Mouse (Mus musculus) limb, embryonic 13.5 days (tissue): Measurements from ENCODE around the gene Egfr. TPM values are rescaled to one million over a fixed set of nuclear protein-coding genes. Genes with fewer than 3 reads are reported as not detected.

Experiments used
- ATAC-seq: fragments of 200-750 bp; cut with Nextera tagmentation; 2 replicates; pipeline ENCODE4 v1.8.0; 2017; ENCODE audit warnings: low read depth, moderate number of reproducible peaks, moderate TSS enrichment; ENCODE audit not compliant: low FRiP score
- H3K27ac ChIP-seq: fragments of 300-500 bp; sonication (generic); 2 replicates; pipeline ENCODE4 v1.5.1; 2015; ENCODE audit warnings: inconsistent platforms, mild to moderate bottlenecking, moderate library complexity
- H3K27me3 ChIP-seq: fragments of 300-500 bp; sonication (generic); 2 replicates; pipeline ENCODE4 v1.6.1; 2015; ENCODE audit warnings: mild to moderate bottlenecking, inconsistent platforms
- H3K36me3 ChIP-seq: fragments of 300-500 bp; sonication (generic); 2 replicates; pipeline ENCODE4 v1.6.1; 2015; ENCODE audit warnings: inconsistent platforms, mild to moderate bottlenecking, moderate library complexity
- H3K4me1 ChIP-seq: fragments of 300-500 bp; sonication (generic); 2 replicates; pipeline ENCODE4 v1.6.1; 2015; ENCODE audit warnings: inconsistent platforms
- H3K4me2 ChIP-seq: fragments of 300-500 bp; sonication (generic); replicated peaks from 2 replicates; pipeline ENCODE4 v1.6.1; 2015; ENCODE audit warnings: inconsistent platforms, mild to moderate bottlenecking, moderate library complexity
- H3K4me3 ChIP-seq: fragments of 300-500 bp; sonication (generic); 2 replicates; pipeline ENCODE4 v1.5.1; 2015; ENCODE audit warnings: moderate library complexity, mild to moderate bottlenecking, inconsistent platforms
- H3K9ac ChIP-seq: fragments of 300-500 bp; sonication (generic); 2 replicates; pipeline ENCODE4 v1.6.1; 2015; ENCODE audit warnings: mild to moderate bottlenecking, inconsistent platforms
- H3K9me3 ChIP-seq: fragments of 300-500 bp; sonication (generic); 2 replicates; pipeline ENCODE4 v1.6.1; 2016; ENCODE audit warnings: inconsistent platforms
- WGBS: fragments of 180-500 bp; shearing (Covaris S2); methylation state at CpG from one replicate; pipeline ENCODE4 v1.1.7; 2015; 5-methylcytosine and 5-hydroxymethylcytosine counted together
- polyA plus RNA-seq: library from polyadenylated mRNA; unstranded; fragments of >200 nt; fragmentation: Nextera tagmentation; extraction: Ambion mirVana; gene quantifications from 2 replicates; pipeline ENCODE4 v1.2.1, GENCODE M21; 2015

The Egfr gene
- polyA plus RNA-seq, 1 experiment from 2014 or later = 16.4 TPM

DNA sequence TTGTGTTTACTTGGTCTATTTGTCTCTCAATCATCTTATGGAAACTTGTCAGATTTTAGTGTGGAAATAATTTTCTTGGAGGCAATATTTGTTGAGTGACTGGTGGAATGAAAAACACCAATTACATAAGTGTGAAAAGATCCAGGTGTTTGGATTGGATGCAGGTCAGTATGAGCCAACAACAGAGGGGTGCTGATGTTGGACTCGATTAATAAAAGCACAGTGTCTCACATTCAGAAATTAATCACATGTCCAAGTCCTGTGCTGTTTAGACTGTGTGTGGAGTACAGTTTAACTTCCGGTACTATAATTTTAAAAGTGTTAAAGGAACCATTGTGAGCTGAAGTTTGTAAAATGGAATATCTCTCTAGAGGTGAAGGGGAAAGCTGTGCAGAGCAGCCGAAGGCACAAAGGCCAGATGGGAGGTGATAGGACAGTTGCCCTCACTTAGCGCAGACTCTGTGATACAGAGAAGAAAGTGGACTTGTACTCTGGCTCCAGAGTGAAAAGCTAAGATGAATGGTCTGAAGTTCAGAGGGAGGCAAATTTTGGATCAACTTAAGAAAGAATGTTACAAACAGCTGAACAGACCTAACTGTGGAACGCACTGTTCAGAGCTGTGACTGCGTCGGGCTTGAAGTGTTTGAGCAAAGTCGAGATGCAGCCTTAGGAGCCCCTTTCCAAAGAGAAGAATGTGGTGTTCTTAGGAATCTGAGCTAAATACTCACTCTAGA is 32.1 kb downstream of the Egfr start:
- Histone ChIP-seq H3K27ac (peak overlapping the region; percentile 48), H3K27me3 (no peaks in the 10 kb centered on the region), H3K4me3 (no peak overlapping the region), H3K9me3 (no peaks in the 10 kb centered on the region), H3K4me1 (peaks cover 28% of the 10 kb centered on the region), H3K4me2 (no peak overlapping the region), H3K36me3 (no peaks in the 10 kb centered on the region), H3K9ac (no peak overlapping the region)
- 65% methylated on average over 8 of the region's 8 CpGs for whole genome bisulfite sequencing
- ATAC-seq = peak; percentile 88

DNA sequence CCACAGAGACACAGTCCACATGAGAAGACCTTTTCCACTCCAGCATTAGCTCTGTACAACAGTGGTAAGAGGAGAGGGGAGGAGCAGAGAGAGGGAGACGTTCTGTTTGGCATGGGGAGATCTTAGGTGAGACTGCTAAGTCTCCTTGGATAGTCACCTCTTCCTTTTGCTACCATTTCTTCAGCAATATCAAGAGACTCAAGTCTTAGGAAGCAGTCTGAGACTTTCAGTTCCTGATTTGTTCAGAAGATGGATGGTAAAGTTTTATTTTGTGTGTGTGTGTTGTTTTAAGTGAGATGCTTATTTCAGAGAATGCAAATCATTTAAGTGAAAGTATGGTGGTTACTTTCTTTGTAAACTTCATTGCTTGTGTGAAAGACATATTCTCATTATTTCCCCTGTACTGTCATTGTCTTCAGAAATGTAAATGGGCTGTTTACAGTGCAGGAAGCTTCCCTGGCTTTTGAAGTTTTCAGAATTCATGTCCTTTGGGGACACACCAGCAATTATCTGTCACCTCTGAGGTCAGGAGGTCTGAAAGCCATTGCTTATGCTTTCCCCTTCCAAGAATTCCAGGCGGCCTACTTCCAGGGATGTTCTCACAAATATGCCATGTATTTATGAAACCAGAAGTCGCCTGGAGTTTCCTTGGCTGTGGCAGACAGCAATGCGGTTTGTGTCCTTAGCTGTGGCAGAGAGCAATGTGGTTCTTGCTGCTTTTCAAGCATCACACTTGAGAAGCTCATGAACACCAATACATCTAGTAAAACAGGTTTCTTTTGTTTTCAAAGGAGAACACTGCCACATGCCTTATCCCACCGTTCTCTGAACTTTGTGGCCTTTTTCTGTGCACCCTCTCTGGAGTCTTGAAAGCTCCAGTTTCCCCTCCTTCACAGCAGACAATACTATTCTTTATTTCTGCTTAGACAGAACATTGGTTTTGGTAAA is 40.9 kb downstream of the Egfr start:
- no peak for ATAC-seq
- H3K4me1 ChIP-seq = peaks cover 43% of the 10 kb centered on the region
- no peak overlapping the region for H3K9ac ChIP-seq
- H3K4me3 ChIP-seq = no peak overlapping the region
- 49% methylated on average over 5 of the region's 5 CpGs for WGBS
- no peaks in the 10 kb centered on the region for H3K36me3 ChIP-seq
- H3K4me2 ChIP-seq = no peak overlapping the region
- no peaks in the 10 kb centered on the region for H3K9me3 ChIP-seq
- no peaks in the 10 kb centered on the region for H3K27me3 ChIP-seq
- H3K27ac ChIP-seq = no peak overlapping the region

DNA sequence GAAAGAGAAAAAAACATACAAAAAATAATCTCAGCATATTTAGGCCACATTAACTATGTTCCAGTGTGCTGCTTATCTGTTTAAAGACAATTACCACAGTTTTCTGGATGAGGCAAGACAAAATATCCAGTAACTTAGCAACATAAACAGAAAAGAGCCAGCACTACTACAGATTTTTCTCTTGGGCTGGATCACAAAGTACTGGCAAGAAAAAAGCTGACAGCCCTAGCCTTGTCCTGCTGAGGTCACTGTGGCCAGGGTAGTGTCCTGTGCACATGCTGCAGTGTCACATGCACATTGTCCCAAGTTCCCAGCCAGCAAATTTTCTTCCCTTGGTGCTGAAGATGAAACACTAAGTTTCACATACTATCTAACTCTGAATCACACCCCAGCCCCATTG is 43.0 kb downstream of the Egfr start:
- H3K9me3 ChIP-seq = no peaks in the 10 kb centered on the region
- peaks cover 39% of the 10 kb centered on the region for H3K4me1 ChIP-seq
- no peak overlapping the region for H3K4me3 ChIP-seq
- no peak overlapping the region for H3K4me2 ChIP-seq
- H3K27ac ChIP-seq = no peak overlapping the region
- no peak overlapping the region for H3K9ac ChIP-seq
- H3K36me3 ChIP-seq = no peaks in the 10 kb centered on the region
- H3K27me3 ChIP-seq = no peaks in the 10 kb centered on the region
- no peak for ATAC-seq

DNA sequence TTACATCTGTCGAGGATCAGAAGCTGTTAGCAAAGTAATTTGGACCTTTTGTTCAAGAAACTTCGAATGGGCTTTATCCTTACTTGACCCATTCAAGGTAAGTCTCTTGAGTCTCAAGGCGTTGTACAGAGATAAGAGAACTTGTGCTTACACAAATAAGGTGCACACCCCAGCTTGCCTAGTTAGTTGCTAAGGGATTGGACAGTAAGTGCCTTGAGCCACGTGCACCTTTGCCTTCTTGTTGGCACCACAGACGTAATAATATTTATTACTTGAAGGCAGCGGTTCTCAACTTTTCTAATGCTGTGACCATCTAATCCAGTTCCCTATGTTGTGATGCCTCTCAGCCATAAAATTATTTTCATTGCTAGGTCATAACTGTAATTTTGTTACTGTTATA is 43.5 kb downstream of the Egfr start:
- Histone ChIP-seq H3K4me3 (no peak overlapping the region), H3K9me3 (no peaks in the 10 kb centered on the region), H3K27me3 (no peaks in the 10 kb centered on the region), H3K36me3 (no peaks in the 10 kb centered on the region), H3K9ac (no peak overlapping the region), H3K4me2 (no peak overlapping the region), H3K4me1 (peaks cover 39% of the 10 kb centered on the region), H3K27ac (no peak overlapping the region)
- 75% methylated on average over 6 of the region's 6 CpGs for WGBS
- ATAC-seq = no peak

DNA sequence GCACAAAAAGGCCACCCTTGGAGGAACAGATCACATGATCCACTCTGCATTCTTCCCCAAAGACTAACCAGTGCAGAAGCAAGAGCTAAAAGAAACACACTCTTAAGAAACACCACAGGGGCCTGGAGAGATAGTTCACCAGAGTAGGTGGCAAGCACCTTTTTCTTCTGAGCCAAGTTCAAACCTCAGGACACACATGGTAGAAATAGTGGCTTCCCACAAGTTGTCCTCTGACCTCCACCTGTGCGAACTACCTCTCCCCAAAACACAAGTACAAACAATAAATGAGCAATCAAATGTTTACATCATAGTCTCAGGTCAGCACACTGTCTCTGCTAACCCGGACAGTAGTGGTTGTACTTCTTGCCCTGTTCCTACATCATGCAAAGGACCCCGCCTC is 45.5 kb downstream of the Egfr start:
- H3K4me1 ChIP-seq = peaks cover 37% of the 10 kb centered on the region
- no peak overlapping the region for H3K9ac ChIP-seq
- H3K4me3 ChIP-seq = no peak overlapping the region
- H3K4me2 ChIP-seq = no peak overlapping the region
- no peaks in the 10 kb centered on the region for H3K9me3 ChIP-seq
- no peaks in the 10 kb centered on the region for H3K27me3 ChIP-seq
- 83% methylated on average over 3 of the region's 3 CpGs for whole genome bisulfite sequencing
- no peak overlapping the region for H3K27ac ChIP-seq
- no peak for ATAC-seq
- H3K36me3 ChIP-seq = no peaks in the 10 kb centered on the region

DNA sequence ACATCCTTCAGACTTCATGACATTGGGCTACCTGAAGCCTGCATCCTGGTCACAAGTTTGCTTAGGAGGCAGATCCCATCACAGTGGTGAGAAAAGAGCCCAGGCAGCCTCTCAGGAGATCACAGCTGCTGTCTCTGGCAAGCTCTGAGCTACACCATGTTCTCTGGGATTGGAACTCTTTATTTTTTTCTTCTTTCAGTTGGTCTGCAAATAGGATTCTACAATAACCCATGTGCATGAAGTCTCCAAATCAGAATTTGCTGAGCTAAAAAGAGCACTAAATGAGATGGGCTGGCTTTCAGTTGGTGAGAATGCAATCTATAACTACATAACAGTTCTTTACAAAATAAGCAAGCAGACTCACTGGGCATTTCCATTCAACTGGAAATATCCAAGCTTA is 46.1 kb downstream of the Egfr start:
- no peak for ATAC-seq
- no peak overlapping the region for H3K4me3 ChIP-seq
- H3K4me2 ChIP-seq = no peak overlapping the region
- no peaks in the 10 kb centered on the region for H3K27me3 ChIP-seq
- no peaks in the 10 kb centered on the region for H3K9me3 ChIP-seq
- H3K4me1 ChIP-seq = peaks cover 32% of the 10 kb centered on the region
- no peak overlapping the region for H3K9ac ChIP-seq
- H3K27ac ChIP-seq = no peak overlapping the region
- no peaks in the 10 kb centered on the region for H3K36me3 ChIP-seq

DNA sequence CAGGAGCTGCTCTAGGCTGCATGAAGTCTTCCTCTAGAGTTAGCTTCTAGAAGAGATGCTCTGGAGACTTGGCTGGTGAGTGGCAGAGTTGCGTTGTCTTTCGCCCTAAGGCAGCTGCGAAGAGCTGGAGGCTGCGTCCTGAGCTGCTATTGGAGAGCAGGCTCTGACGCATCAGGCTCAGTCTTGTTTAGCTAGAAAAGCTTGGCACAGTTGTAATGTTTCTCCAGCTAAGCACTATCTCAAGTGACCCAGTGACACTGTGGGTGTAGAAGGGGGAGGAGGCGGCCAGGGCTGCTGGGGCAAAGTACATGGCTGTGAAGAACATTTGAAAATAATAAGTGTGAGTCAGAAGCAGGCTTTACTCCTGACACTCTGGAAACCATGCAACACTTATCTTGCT is 48.5 kb downstream of the Egfr start:
- H3K9ac ChIP-seq = no peak overlapping the region
- no peak for ATAC-seq
- H3K27ac ChIP-seq = no peak overlapping the region
- 79% methylated on average over 6 of the region's 6 CpGs for WGBS
- H3K9me3 ChIP-seq = no peaks in the 10 kb centered on the region
- H3K4me2 ChIP-seq = no peak overlapping the region
- peaks cover 22% of the 10 kb centered on the region; the same call in 1 of the 2 replicates for H3K4me1 ChIP-seq
- H3K27me3 ChIP-seq = no peaks in the 10 kb centered on the region
- H3K4me3 ChIP-seq = no peak overlapping the region
- no peaks in the 10 kb centered on the region for H3K36me3 ChIP-seq

DNA sequence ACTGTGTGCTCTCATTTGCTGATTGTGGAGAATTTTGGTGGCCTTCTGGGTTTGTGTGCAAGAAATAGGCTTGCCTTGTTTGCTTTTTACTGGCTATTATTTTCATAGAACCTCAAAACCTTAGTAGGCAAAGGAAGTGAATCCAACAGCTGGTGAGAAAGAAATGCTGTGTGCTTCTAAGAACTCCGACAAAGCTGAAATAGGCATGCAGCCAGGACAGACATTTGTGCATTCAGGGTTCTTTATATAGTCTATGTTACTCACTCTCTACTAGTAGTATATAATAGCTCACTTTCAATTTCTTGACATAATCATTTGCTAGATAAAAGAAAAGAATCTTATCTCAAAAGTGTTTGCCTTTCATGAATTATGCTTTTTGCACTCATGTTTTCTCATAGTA is 50.7 kb downstream of the Egfr start:
- Histone ChIP-seq H3K27ac (no peak overlapping the region), H3K36me3 (no peaks in the 10 kb centered on the region), H3K4me3 (no peak overlapping the region), H3K9ac (no peak overlapping the region), H3K27me3 (no peaks in the 10 kb centered on the region), H3K9me3 (no peaks in the 10 kb centered on the region), H3K4me1 (peaks cover 17% of the 10 kb centered on the region; the same call in 1 of the 2 replicates), H3K4me2 (no peak overlapping the region)
- WGBS = 49% methylated on average over 1 of the region's 1 CpGs
- ATAC-seq = no peak

DNA sequence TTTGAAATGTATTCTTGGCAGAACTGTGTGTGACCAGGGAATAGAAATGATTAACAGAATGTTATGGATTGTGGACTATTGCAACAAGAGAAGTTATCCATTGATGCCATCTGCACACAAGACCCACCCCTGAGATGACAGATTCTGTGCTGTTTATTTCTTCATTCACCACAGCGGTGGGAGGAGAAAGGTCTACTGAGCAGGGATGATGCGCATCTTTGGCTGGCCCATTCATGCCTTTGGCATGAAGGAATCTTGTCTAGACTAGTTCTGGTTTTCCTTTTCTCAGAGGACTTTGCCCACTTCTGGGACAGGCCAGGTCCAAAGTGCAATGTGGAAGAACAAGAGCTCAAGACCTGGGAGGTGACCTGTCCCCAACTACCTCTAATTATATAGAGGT is 52.0 kb downstream of the Egfr start:
- Histone ChIP-seq H3K36me3 (no peaks in the 10 kb centered on the region), H3K4me2 (no peak overlapping the region), H3K9me3 (no peaks in the 10 kb centered on the region), H3K9ac (no peak overlapping the region), H3K4me1 (peaks cover 26% of the 10 kb centered on the region), H3K27me3 (no peaks in the 10 kb centered on the region), H3K4me3 (no peak overlapping the region), H3K27ac (no peak overlapping the region)
- WGBS = 82% methylated on average over 2 of the region's 2 CpGs
- no peak for ATAC-seq

DNA sequence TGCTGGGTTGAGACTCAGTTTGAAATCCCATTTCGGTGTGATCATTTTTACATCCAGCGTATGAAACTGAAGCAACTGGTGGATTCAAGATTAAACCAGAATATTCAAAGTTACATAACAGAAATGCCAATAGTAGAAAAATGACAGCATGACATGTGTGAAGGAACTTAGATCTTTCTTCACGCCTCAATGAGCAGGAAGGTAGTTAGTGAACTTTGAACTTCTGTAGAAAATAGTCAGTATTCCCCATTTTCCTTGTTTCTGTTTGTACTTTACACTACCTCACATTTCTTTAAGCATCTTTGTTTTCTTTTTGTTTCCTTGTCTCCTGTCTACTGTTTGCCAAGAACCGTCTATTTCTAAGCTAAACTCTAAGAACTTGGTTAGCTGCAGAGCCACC is 53.9 kb downstream of the Egfr start:
- no peaks in the 10 kb centered on the region for H3K36me3 ChIP-seq

DNA sequence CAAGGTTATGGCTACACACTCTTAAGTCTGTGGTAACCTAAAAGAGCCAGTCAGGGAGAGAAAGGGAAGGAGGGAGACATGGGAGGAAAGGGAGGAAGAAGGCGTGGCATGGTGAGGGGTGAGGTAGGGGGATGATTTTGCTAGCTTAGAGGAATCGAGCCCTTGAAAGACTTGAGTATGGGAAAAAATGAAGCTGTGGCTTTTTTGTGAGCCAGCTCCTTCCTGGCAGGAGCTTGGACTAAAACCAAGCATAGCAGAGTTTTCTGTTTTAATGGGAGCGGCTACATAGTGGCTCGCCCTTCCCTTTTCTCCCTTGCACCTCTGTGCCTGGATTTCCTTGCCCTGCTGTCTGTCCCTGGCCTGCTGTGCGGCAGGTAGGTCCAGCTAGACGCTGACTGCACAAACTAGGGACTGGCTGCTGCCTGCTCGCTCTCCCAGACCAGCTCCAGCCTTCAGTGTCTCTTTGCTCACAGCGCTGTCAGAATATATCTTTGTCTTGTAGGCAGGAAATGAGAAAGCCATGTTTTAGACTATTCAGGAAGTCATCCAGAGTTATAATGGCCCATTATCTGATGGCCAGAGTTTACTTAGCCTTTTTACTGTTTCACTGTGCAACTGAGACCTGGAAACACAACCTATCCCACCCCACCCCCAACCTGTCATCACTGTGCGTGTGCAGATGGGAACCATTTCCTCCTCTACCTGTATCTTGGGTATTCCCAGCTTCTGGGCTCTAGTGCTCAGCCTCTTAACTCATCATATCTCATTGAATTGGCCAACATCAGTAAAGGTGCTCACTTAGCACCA is 57.4 kb downstream of the Egfr start:
- Histone ChIP-seq H3K4me1 (peaks cover 41% of the 10 kb centered on the region), H3K4me3 (no peak overlapping the region), H3K27me3 (no peaks in the 10 kb centered on the region), H3K9me3 (no peaks in the 10 kb centered on the region), H3K9ac (no peak overlapping the region), H3K36me3 (no peaks in the 10 kb centered on the region), H3K4me2 (peak overlapping the region; percentile 27), H3K27ac (peak overlapping the region; percentile 85)
- ATAC-seq = peak; percentile 71
- WGBS = 50% methylated on average over 9 of the region's 9 CpGs

More for the DNA sequence above, 53.9 kb downstream of the Egfr start:
- H3K9me3 ChIP-seq = no peaks in the 10 kb centered on the region
- H3K9ac ChIP-seq = no peak overlapping the region
- ATAC-seq = no peak
- no peaks in the 10 kb centered on the region for H3K27me3 ChIP-seq
- peaks cover 37% of the 10 kb centered on the region for H3K4me1 ChIP-seq
- no peak overlapping the region for H3K27ac ChIP-seq
- 85% methylated on average over 4 of the region's 4 CpGs for WGBS
- H3K4me2 ChIP-seq = no peak overlapping the region
- H3K4me3 ChIP-seq = no peak overlapping the region

DNA sequence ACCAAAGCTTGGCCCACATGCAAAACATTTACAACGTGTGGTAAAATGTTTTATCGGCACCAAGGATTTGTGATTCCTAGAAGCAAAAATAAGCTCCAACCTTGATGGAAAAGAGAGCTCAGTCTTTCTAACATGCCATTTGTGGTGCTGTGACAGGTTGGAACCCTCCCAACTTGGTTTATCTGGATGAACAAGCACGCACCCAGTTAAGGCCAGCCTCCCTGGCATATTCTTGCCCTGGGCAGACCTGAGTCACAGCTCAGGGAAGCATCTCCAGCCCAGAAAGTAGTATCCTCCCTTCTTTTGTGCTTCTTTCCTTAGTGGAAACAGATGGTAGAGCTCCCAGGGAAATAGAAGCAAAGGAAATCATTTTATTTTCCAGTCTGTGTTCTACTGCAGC is 58.1 kb downstream of the Egfr start:
- no peak overlapping the region for H3K4me3 ChIP-seq
- H3K27ac ChIP-seq = peak overlapping the region; percentile 85
- no peak for ATAC-seq
- H3K4me1 ChIP-seq = peaks cover 42% of the 10 kb centered on the region
- no peak overlapping the region for H3K9ac ChIP-seq
- no peaks in the 10 kb centered on the region for H3K9me3 ChIP-seq
- 43% methylated on average over 3 of the region's 3 CpGs for WGBS
- H3K4me2 ChIP-seq = peak overlapping the region; percentile 27; the same call in 1 of the 2 replicates
- no peaks in the 10 kb centered on the region for H3K36me3 ChIP-seq
- no peaks in the 10 kb centered on the region for H3K27me3 ChIP-seq
